ENCODE assay signal across 10 mouse cellular contexts in the genomic region with DNA sequence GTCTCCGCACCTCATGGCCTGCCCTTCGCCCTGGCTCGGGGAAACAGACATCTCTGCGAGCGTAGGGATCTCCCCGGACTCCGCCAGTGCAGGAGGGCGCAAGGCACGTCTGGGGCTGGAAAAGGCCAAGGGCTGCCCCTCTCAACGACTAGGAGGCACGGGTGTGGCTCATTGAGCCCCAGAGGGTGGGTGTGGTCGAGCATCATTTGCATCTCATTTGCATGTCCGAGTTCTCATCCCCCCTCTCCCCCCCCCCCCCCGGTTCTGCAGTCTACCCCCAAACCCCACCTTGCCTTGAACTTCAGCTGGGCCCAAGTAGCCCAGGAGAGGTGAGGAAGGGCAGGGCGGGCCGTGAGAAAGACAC. TPM values are rescaled to one million over a fixed set of nuclear protein-coding genes. Genes with fewer than 3 reads are reported as not detected.
A peak's percentile ranks its signal among the peaks of the same experiment; 100 is the strongest.
DNase-seq lines count a peak whose midpoint lies in the region; ATAC-seq lines count a peak whose summit lies in the region.
"Had no signal": no experiment of that assay in that cellular context is flagged by ENCODE, and none has a peak within 500 bp of the region (broad histone marks: within the 10 kb centered on the region; RNA-seq: fewer than 3 reads in every experiment).

No protein-coding gene starts in this region.

- no peak overlapping the region for H3K27ac ChIP-seq in lung, embryonic 15.5 days
- no peak overlapping the region for H3K27ac ChIP-seq in forebrain, embryonic 11.5 days (ENCODE audit: low read depth, low read length)
- no peak overlapping the region for H3K27ac ChIP-seq in limb, embryonic 12.5 days

- H3K9me3 ChIP-seq in lung, embryonic 15.5 days: no peaks in the 10 kb centered on the region
- no peaks in the 10 kb centered on the region for H3K9me3 ChIP-seq in forebrain, embryonic 11.5 days (ENCODE audit: control insufficient read depth, low read length)
- H3K9me3 ChIP-seq in limb, embryonic 12.5 days: peaks cover 4% of the 10 kb centered on the region; the same call in 1 of the 2 replicates

- H3K36me3 ChIP-seq in lung, embryonic 15.5 days: no peaks in the 10 kb centered on the region
- H3K36me3 ChIP-seq in forebrain, embryonic 11.5 days (ENCODE audit: control insufficient read depth, insufficient read depth, low read length): no peaks in the 10 kb centered on the region
- H3K36me3 ChIP-seq in limb, embryonic 12.5 days: no peaks in the 10 kb centered on the region
- no peaks in the 10 kb centered on the region for H3K36me3 ChIP-seq in splenic B cell, adult 2 months (ENCODE audit: control insufficient read depth, insufficient read depth, low read length, poor library complexity, severe bottlenecking)

- H3K4me3 ChIP-seq in lung, embryonic 15.5 days: peak overlapping the region; percentile 51
- H3K4me3 ChIP-seq in forebrain, embryonic 11.5 days (ENCODE audit: low read depth, low read length): peak overlapping the region; percentile 18; the same call in 1 of the 2 replicates
- peak overlapping the region; percentile 43; the same call in 1 of the 2 replicates for H3K4me3 ChIP-seq in limb, embryonic 12.5 days (replicated peaks)

- H3K27me3 ChIP-seq in lung, embryonic 15.5 days: peaks cover 97% of the 10 kb centered on the region
- peaks cover 91% of the 10 kb centered on the region for H3K27me3 ChIP-seq in forebrain, embryonic 11.5 days (ENCODE audit: control insufficient read depth, insufficient read depth, low read length)
- H3K27me3 ChIP-seq in limb, embryonic 12.5 days: peaks cover 100% of the 10 kb centered on the region
- H3K27me3 ChIP-seq in splenic B cell, adult 2 months (ENCODE audit: control insufficient read depth, insufficient read depth, low read length, poor library complexity, severe bottlenecking): no peaks in the 10 kb centered on the region

- H3K4me1 ChIP-seq in lung, embryonic 15.5 days: peaks cover 19% of the 10 kb centered on the region
- peaks cover 13% of the 10 kb centered on the region; the same call in 1 of the 2 replicates for H3K4me1 ChIP-seq in forebrain, embryonic 11.5 days (replicated peaks; ENCODE audit: control insufficient read depth, insufficient read depth, low read length)
- peaks cover 28% of the 10 kb centered on the region for H3K4me1 ChIP-seq in limb, embryonic 12.5 days (replicated peaks)

- peak overlapping the region; percentile 92 for H3K4me2 ChIP-seq in lung, embryonic 15.5 days
- H3K4me2 ChIP-seq in forebrain, embryonic 11.5 days (ENCODE audit: low read depth, low read length, severe bottlenecking): peak overlapping the region; percentile 79
- peak overlapping the region; percentile 74 for H3K4me2 ChIP-seq in limb, embryonic 12.5 days

- H3K9ac ChIP-seq in lung, embryonic 15.5 days: no peak overlapping the region
- no peak overlapping the region for H3K9ac ChIP-seq in forebrain, embryonic 11.5 days (ENCODE audit: low read length)
- no peak overlapping the region for H3K9ac ChIP-seq in limb, embryonic 12.5 days (replicated peaks)

- 14% methylated on average over 14 of the region's 16 CpGs for WGBS in lung, embryonic 15.5 days
- WGBS in forebrain, embryonic 11.5 days: 6% methylated on average over 14 of the region's 16 CpGs
- WGBS in limb, embryonic 12.5 days: 5% methylated on average over 15 of the region's 16 CpGs

- no peak for ATAC-seq in lung, embryonic 15.5 days (ENCODE audit: borderline replicate concordance, extremely low read depth, low FRiP score, low TSS enrichment)
- ATAC-seq in forebrain, embryonic 11.5 days (replicated peaks; ENCODE audit: low FRiP score): no peak
- no peak for ATAC-seq in limb, embryonic 12.5 days (ENCODE audit: insufficient number of reproducible peaks, insufficient read depth, low FRiP score, low TSS enrichment, low read depth)
- no peak for ATAC-seq in cerebellum, adult (ENCODE audit: insufficient number of reproducible peaks, low FRiP score, low TSS enrichment)

- DNase-seq in lung, postnatal 25 days (ENCODE audit: low spot score): no peak
- peak; percentile 54 for DNase-seq in forebrain, embryonic 11.5 days (ENCODE audit: low spot score)
- DNase-seq in splenic B cell, adult 2 months (ENCODE audit: low read depth, low spot score): peak; percentile 56
- DNase-seq in layer of hippocampus, postnatal 10 days (ENCODE audit: low spot score in 2 of 2): no peak
- no peak for DNase-seq in frontal cortex, postnatal 25 days (ENCODE audit: low spot score in 2 of 2)
- DNase-seq: layer of hippocampus, adult 9-11 months; right cerebral cortex, adult 18-20 months had no signal

RNA-seq across cellular contexts. Expression of a gene that starts 3.4 kb away (rescaled TPM):
- polyA plus RNA-seq in lung, embryonic 15.5 days (2015; fragmentation: Nextera tagmentation; extraction: Ambion mirVana): 16.1 and 17.6 TPM in 2 replicates
- polyA plus RNA-seq in forebrain, embryonic 11.5 days (2014; fragmentation: Nextera tagmentation; extraction: Ambion mirVana): 20.5 and 23.3 TPM in 2 replicates
- 14.6 and 15.2 TPM in 2 replicates for polyA plus RNA-seq in limb, embryonic 12.5 days (2016; fragmentation: Nextera tagmentation; extraction: Ambion mirVana)
- total RNA-seq in layer of hippocampus, postnatal 10 days (2021): 10 to 100 TPM; 15.1 to 17.4 TPM

Comparison
In these comparisons a context has a peak if more than half of its experiments do, and no peak if none do; other contexts are left out.
1. DNase-seq: peak in forebrain, embryonic 11.5 days (single experiment) and splenic B cell, adult 2 months (single experiment); none in lung, postnatal 25 days (single experiment), layer of hippocampus, postnatal 10 days (0 of 2) and frontal cortex, postnatal 25 days (0 of 2).
2. Peak in every context shown above with its lines, with median percentiles within 50 percentile points of each other: H3K4me2 ChIP-seq and H3K4me3 ChIP-seq.